Mouse (Mus musculus): Measurements from ENCODE around the gene Nppa. TPM values are rescaled to one million over a fixed set of nuclear protein-coding genes. Genes with fewer than 3 reads are reported as not detected.

The Nppa gene
- polyA plus RNA-seq, 1 experiment, result 0.32 TPM

- peak; percentile 29; the same call in 1 of the 2 replicates for TF ChIP-seq CTCF (IDR thresholded peaks at IDR 0.05; ENCODE audit: extremely low read depth, insufficient read depth, insufficient read length, insufficient replicate concordance)
- TF ChIP-seq POLR2A (IDR thresholded peaks at IDR 0.05; ENCODE audit: low read depth, low read length), result no peak
- 93% methylated on average over 4 of the region's 4 CpGs for WGBS
- H3K36me3 ChIP-seq (ENCODE audit: control insufficient read depth, insufficient read depth, low read length), result peaks cover 52% of the 10 kb centered on the region
- no peak overlapping the region for H3K4me3 ChIP-seq (ENCODE audit: extremely low read depth, insufficient read depth, insufficient read length)
- H3K27ac ChIP-seq (ENCODE audit: insufficient read depth, low read length), result no peak overlapping the region
- no peaks in the 10 kb centered on the region for H3K27me3 ChIP-seq (ENCODE audit: control insufficient read depth, insufficient read depth, low read length)
- no peaks in the 10 kb centered on the region for H3K4me1 ChIP-seq (ENCODE audit: control insufficient read depth, insufficient read depth, insufficient read length)
- no peak for DNase-seq (ENCODE audit: low read depth in 1 of 2, low spot score in 2 of 2)
Measured at GRCm38 (mm10) chr4:148008412-148008811, 7.9 kb downstream of the Nppa start.

- H3K27me3 ChIP-seq (ENCODE audit: control insufficient read depth, insufficient read depth, low read length), result no peaks in the 10 kb centered on the region
- no peak for DNase-seq (ENCODE audit: low read depth in 1 of 2, low spot score in 2 of 2)
- peaks cover 62% of the 10 kb centered on the region for H3K36me3 ChIP-seq (ENCODE audit: control insufficient read depth, insufficient read depth, low read length)
- no peak overlapping the region for H3K4me3 ChIP-seq (ENCODE audit: extremely low read depth, insufficient read depth, insufficient read length)
- WGBS, result 95% methylated on average over 2 of the region's 2 CpGs
- no peak overlapping the region for H3K27ac ChIP-seq (ENCODE audit: insufficient read depth, low read length)
- H3K4me1 ChIP-seq (ENCODE audit: control insufficient read depth, insufficient read depth, insufficient read length), result no peaks in the 10 kb centered on the region
- TF ChIP-seq POLR2A (IDR thresholded peaks at IDR 0.05; ENCODE audit: low read depth, low read length), result no peak
- TF ChIP-seq CTCF (IDR thresholded peaks at IDR 0.05; ENCODE audit: extremely low read depth, insufficient read depth, insufficient read length, insufficient replicate concordance), result no peak
Measured at GRCm38 (mm10) chr4:148009641-148010040, 9.1 kb downstream of the Nppa start.

DNA sequence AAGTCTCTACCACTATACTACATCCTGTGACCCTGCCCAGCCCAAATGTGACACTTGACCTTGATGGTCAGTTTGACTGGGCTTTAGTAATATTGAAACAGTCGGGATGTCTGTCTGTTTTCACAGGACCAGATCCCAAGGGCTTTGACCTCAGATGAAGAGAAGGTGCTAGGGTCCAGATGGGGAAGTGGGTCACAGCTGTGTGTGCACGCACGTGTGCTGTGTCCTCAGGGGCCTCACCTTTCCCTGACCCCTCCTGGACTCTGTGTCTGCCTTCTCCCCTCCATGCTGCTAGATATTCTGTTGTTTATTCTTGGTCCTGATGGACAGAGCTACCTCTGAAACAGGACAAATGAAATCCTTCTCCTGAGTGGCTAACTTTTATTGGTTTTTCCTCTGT is 10.8 kb downstream of the Nppa start:
- 79% methylated on average over 3 of the region's 3 CpGs for WGBS

GRCm38 (mm10) chr4:148012216-148012615 is 11.7 kb downstream of the Nppa start:
- no peak for TF ChIP-seq POLR2A (IDR thresholded peaks at IDR 0.05; ENCODE audit: low read depth, low read length)
- TF ChIP-seq CTCF (IDR thresholded peaks at IDR 0.05; ENCODE audit: extremely low read depth, insufficient read depth, insufficient read length, insufficient replicate concordance), result no peak
- 98% methylated on average over 4 of the region's 4 CpGs for WGBS
- Histone ChIP-seq H3K36me3 (ENCODE audit: control insufficient read depth, insufficient read depth, low read length) (peaks cover 59% of the 10 kb centered on the region), H3K4me3 (ENCODE audit: extremely low read depth, insufficient read depth, insufficient read length) (no peak overlapping the region), H3K27me3 (ENCODE audit: control insufficient read depth, insufficient read depth, low read length) (no peaks in the 10 kb centered on the region), H3K4me1 (ENCODE audit: control insufficient read depth, insufficient read depth, insufficient read length) (no peaks in the 10 kb centered on the region), H3K27ac (ENCODE audit: insufficient read depth, low read length) (no peak overlapping the region)
- DNase-seq (ENCODE audit: low read depth in 1 of 2, low spot score in 2 of 2), result no peak

More for the DNA sequence above, 10.8 kb downstream of the Nppa start:
- H3K27me3 ChIP-seq (ENCODE audit: control insufficient read depth, insufficient read depth, low read length), result no peaks in the 10 kb centered on the region
- H3K27ac ChIP-seq (ENCODE audit: insufficient read depth, low read length), result no peak overlapping the region
- no peak for DNase-seq (ENCODE audit: low read depth in 1 of 2, low spot score in 2 of 2)
- H3K4me1 ChIP-seq (ENCODE audit: control insufficient read depth, insufficient read depth, insufficient read length), result no peaks in the 10 kb centered on the region
- TF ChIP-seq CTCF (IDR thresholded peaks at IDR 0.05; ENCODE audit: extremely low read depth, insufficient read depth, insufficient read length, insufficient replicate concordance), result no peak
- no peak overlapping the region for H3K4me3 ChIP-seq (ENCODE audit: extremely low read depth, insufficient read depth, insufficient read length)
- peaks cover 60% of the 10 kb centered on the region for H3K36me3 ChIP-seq (ENCODE audit: control insufficient read depth, insufficient read depth, low read length)

DNA sequence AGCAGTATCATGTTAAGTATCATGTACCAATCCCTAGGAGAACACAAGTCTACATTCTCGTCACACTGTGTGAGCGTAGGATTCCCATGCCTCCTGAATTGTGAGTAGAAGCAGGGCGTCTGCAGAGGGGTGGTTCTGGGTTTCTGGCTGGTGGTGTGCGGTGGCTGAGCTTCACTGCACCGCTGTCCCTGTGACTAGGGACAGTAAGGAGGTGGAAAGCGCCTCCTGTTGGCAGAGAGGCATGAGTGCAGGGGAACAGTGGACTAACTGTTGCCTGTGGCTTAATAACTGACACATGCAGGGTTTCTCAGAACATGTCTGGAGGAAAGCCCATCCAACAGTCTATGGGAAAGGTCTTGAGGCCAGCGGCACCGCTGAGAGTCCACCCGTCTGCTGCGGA is 14.9 kb downstream of the Nppa start:
- no peaks in the 10 kb centered on the region for H3K27me3 ChIP-seq (ENCODE audit: control insufficient read depth, insufficient read depth, low read length)
- no peak overlapping the region for H3K27ac ChIP-seq (ENCODE audit: insufficient read depth, low read length)
- DNase-seq (ENCODE audit: low read depth in 1 of 2, low spot score in 2 of 2), result no peak
- H3K4me1 ChIP-seq (ENCODE audit: control insufficient read depth, insufficient read depth, insufficient read length), result no peaks in the 10 kb centered on the region
- peaks cover 57% of the 10 kb centered on the region for H3K36me3 ChIP-seq (ENCODE audit: control insufficient read depth, insufficient read depth, low read length)
- H3K4me3 ChIP-seq (ENCODE audit: extremely low read depth, insufficient read depth, insufficient read length), result no peak overlapping the region
- WGBS, result 96% methylated on average over 10 of the region's 10 CpGs
- TF ChIP-seq POLR2A (IDR thresholded peaks at IDR 0.05; ENCODE audit: low read depth, low read length), result no peak
- no peak for TF ChIP-seq CTCF (IDR thresholded peaks at IDR 0.05; ENCODE audit: extremely low read depth, insufficient read depth, insufficient read length, insufficient replicate concordance)

- TF ChIP-seq POLR2A (IDR thresholded peaks at IDR 0.05; ENCODE audit: low read depth, low read length) (no peak), CTCF (IDR thresholded peaks at IDR 0.05; ENCODE audit: extremely low read depth, insufficient read depth, insufficient read length, insufficient replicate concordance) (no peak)
- no peaks in the 10 kb centered on the region for H3K27me3 ChIP-seq (ENCODE audit: control insufficient read depth, insufficient read depth, low read length)
- 90% methylated on average over 3 of the region's 3 CpGs for WGBS
- H3K4me1 ChIP-seq (ENCODE audit: control insufficient read depth, insufficient read depth, insufficient read length), result no peaks in the 10 kb centered on the region
- H3K27ac ChIP-seq (ENCODE audit: insufficient read depth, low read length), result no peak overlapping the region
- H3K36me3 ChIP-seq (ENCODE audit: control insufficient read depth, insufficient read depth, low read length), result peaks cover 54% of the 10 kb centered on the region
- DNase-seq (ENCODE audit: low read depth in 1 of 2, low spot score in 2 of 2), result no peak
- no peak overlapping the region for H3K4me3 ChIP-seq (ENCODE audit: extremely low read depth, insufficient read depth, insufficient read length)
Measured at GRCm38 (mm10) chr4:148016981-148017380, 16.5 kb downstream of the Nppa start.

GRCm38 (mm10) chr4:148018410-148018809 is 17.9 kb downstream of the Nppa start:
- H3K36me3 ChIP-seq (ENCODE audit: control insufficient read depth, insufficient read depth, low read length), result peaks cover 50% of the 10 kb centered on the region
- H3K4me3 ChIP-seq (ENCODE audit: extremely low read depth, insufficient read depth, insufficient read length), result no peak overlapping the region
- no peaks in the 10 kb centered on the region for H3K27me3 ChIP-seq (ENCODE audit: control insufficient read depth, insufficient read depth, low read length)
- 93% methylated on average over 2 of the region's 2 CpGs for WGBS
- no peak overlapping the region for H3K27ac ChIP-seq (ENCODE audit: insufficient read depth, low read length)
- no peak for TF ChIP-seq POLR2A (IDR thresholded peaks at IDR 0.05; ENCODE audit: low read depth, low read length)
- TF ChIP-seq CTCF (IDR thresholded peaks at IDR 0.05; ENCODE audit: extremely low read depth, insufficient read depth, insufficient read length, insufficient replicate concordance), result no peak
- DNase-seq (ENCODE audit: low read depth in 1 of 2, low spot score in 2 of 2), result no peak
- H3K4me1 ChIP-seq (ENCODE audit: control insufficient read depth, insufficient read depth, insufficient read length), result no peaks in the 10 kb centered on the region
